Mouse (Mus musculus): ENCODE results near the gene Gm8994.

- TF ChIP-seq CTCF (IDR thresholded peaks at IDR 0.05; ENCODE audit: borderline replicate concordance, insufficient read depth, low read depth, low read length) (no peak), POLR2A (IDR thresholded peaks at IDR 0.05; ENCODE audit: borderline replicate concordance, insufficient read depth, low read length) (no peak)
Observed at GRCm38 (mm10) chr6:136340669-136341068, 13.3 kb downstream of the Gm8994 start.

Measured in cerebellum, adult 2 months (tissue).